Mouse (Mus musculus) liver, postnatal 0 days (tissue): ENCODE results near the gene Spaca4.

Experiments used
- CTCF ChIP-seq: sonication (generic); IDR thresholded peaks from 2 replicates; pipeline ENCODE4 v1.5.1; 2016; ENCODE audit warnings: antibody characterized with exemption, low read depth
- EP300 ChIP-seq: IDR thresholded peaks from 2 replicates; pipeline ENCODE4 v1.6.1; 2016; ENCODE audit warnings: antibody characterized with exemption, low read depth, mild to moderate bottlenecking

DNA sequence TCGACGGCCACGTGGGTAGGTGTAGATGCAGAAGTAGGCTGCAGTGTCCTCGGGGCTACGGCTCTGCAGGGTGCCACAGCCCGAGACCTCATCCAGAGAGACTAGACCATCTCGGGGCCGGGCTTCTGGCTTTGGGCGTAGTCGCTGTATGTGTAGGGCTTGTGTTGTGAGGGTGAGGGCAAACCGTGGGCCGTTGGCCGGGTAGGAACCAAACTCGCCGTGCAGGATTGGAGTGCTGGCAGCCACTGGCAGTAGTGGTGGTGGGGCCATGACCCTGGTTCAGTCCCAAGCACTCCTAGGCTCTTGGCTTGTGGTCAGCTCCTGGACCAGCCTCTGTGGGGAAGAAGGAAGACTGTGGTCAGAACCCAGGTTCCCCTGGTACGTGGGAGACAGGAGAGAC is 12.2 kb downstream of the Spaca4 start:
- TF ChIP-seq CTCF (no peak), EP300 (no peak)
